Mouse (Mus musculus) cerebellum, postnatal 10 days (tissue): ENCODE measurements at regions not wholly inside any gene's neighbourhood (a gene's known extent, or its start where the extent isn't known, plus 50 kb on each side); places are given as distances from the start of the nearest gene placed in this dataset.

Experiments
- DNase-seq, 2 experiments: peaks; one replicate each; pipeline ENCODE4 v3.0.0; 2021; ENCODE audit warnings: mixed read lengths in 2 of 2

DNA sequence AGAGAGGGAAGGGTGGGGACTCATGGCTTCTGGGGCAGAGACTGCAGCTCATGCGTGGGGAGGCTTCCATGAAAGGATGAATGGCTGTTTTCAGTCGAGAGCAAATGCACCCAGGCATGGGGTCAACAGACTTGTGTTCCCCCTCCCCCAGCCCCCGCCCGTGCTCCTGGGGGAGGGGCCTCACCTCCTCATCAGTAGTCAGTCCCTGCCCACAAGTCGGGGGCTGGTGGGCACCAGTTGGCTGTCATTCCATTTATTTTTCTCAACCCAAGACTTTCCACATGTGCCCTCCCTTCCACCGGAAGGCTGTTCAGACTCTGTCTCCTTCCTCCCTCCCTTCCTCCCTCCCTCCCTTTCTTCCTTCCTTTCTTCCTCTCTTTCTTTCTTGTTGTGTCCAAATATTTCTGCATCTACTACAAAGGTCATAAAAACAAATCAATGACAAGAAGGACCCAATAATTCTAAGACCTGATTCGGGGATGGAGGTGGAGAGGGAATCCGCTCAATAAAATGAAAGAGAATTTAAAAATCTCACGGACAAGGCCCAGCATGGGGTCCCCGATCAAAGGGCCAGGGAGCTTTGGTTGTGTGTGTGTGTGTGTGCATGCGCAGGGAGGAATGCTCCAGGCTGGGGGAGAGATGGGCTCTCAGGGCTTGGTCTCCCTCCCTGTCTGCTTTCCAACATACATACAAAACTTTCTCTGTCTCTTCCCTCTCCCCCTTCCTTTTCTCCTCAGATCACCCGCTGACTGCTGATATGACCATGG lies 57.7 kb downstream of the Rpl14 start:
- no peak for DNase-seq

- peak in 1 of 2 experiments; percentile 19 for DNase-seq
Observed at GRCm38 (mm10) chr9:120629609-120630008, 58.4 kb downstream of the Rpl14 start.

DNA sequence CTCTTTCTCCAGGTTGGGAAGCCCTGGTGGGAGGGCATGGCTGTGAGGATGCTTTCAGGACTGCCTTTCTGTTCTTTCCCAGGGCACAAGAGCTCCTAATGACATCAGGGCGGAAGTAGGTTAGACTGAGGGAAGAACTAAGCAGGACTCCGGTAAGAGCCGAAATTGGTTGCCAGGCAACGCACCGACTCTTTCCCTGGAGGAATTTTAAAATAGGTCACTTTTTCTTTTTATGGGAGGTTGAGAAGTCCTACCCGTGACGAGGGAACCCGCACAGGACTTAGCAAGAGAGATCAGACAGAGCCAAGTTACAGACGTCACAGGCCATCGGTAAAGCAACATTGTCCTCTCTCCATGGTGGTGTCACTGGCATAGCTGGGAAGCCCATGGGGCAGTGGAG lies 61.6 kb downstream of the Rpl14 start:
- no peak for DNase-seq

DNA sequence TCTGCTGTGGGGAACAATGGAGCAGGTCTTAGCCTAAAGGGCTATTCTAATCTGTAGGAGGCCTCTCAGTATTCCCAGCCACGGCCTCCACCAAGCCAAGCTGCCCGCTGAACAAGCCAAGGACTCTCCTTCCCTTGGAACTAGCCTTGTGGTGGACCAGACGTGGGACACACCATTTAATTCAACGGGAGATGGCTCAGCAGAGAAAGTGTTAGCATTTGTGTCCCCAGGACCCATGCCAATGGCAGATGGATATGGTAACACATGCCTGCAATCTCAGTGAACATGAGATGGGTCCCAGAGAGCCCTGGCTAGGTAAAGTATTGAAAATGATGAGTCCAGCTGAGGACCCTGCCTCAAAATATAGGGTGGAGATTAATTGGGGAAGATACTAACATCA lies 71.4 kb downstream of the Rpl14 start:
- peak; percentile 66 to 70 for DNase-seq

GRCm38 (mm10) chr9:120643371-120643770 lies 72.1 kb downstream of the Rpl14 start:
- DNase-seq = no peak

- DNase-seq = no peak
Observed at GRCm38 (mm10) chr9:120645776-120646175, 74.5 kb downstream of the Rpl14 start.

DNA sequence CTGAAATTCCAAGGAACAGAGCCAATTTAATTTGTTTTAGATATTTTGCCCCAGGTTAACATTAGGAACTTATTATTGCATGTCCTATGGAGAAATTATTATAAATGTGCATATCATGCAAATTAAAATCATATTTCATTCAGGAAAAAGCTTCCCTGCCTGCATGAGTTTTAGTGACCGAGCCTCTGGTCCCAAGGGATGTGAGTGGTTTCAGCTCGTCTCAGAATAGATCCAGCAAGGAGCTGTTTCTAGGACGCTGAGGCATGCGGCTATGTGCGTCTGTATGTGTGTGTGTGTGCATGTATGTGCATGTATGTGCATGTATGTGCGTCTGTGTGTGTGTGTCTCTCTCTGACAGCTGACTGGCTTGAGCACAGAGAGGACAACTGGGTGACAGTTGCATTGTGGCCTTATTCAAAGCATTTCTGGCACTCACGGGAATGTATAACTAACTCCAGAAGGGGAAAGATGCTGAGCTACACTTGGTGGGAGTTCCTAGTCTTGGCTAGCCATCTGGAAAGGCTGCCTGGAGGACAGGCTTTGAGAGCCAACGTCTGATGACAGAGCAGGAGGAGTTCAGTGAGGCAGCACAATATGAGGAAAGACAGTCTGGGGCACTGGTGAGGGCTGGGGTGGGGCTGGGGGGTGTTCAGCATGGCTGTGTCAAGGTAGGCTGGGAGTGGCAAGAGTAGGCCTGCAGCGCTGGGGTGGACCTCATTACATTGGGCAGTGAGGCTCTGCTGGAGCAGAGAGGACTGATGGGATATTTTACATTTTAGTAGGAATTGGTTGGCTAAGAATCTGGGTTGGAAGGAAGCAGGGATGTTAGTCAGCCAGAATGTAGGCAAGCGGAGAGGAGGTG lies 75.8 kb downstream of the Rpl14 start:
- DNase-seq = peak; percentile 69 to 76

DNA sequence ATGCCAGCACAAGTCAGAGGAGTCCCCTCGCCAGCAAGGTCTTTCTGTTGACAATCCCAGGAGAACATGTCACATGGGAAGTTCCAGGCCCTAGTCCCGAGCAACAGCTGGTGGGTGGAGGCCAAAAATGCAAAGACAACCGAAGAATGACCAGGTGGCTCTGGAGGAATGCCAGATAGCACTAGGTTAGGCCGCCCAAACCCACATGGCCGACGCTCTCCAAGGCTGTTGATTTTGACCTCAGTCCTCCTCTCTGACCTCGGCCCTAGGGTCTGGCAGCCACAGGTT lies 76.4 kb downstream of the Rpl14 start:
- peak; percentile 72 to 73 for DNase-seq

DNA sequence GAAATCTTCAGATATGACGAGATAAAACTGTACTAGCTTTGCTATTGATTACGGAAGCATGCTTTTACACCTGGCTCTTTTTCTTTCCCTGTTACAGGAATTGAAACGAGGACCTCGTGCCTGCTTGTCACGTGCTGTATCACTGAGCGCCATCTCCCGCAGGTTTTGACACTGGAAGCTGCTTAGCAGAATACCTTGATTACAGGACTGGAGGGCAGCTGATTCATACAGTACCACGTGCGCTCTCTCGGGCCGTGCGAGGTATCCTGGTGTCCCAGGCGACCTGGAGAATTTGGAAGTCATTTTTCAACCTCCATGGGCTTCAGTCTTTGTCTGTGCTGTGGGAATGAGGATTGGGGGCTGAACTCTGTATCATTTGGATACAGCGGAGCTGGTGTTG lies 81.5 kb downstream of the Rpl14 start:
- DNase-seq = no peak

DNA sequence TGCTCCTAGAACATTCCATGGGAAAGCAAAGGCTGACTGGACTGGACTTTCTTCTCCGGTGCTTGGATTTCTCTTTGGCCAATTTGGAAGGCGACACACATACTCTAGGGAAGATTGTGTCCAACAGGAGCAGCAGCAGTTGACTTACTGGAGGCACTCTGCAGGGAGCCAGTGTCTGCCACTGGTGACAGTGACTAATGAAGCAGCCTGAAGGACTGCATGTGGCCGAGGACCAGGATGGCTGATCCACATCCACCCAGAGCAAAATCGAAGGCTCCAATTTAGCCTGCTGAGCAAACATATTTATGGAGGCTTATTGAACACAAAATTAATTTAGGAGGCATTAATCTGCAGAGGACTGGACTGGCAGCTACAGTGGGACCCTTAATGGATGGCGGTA lies 81.9 kb downstream of the Rpl14 start:
- peak in 1 of 2 experiments; percentile 36 for DNase-seq

- DNase-seq = no peak
Observed at GRCm38 (mm10) chr9:120654736-120655135, 83.5 kb downstream of the Rpl14 start.

GRCm38 (mm10) chr9:120656976-120657375 lies 85.7 kb downstream of the Rpl14 start:
- peak; percentile 57 to 65 for DNase-seq

DNA sequence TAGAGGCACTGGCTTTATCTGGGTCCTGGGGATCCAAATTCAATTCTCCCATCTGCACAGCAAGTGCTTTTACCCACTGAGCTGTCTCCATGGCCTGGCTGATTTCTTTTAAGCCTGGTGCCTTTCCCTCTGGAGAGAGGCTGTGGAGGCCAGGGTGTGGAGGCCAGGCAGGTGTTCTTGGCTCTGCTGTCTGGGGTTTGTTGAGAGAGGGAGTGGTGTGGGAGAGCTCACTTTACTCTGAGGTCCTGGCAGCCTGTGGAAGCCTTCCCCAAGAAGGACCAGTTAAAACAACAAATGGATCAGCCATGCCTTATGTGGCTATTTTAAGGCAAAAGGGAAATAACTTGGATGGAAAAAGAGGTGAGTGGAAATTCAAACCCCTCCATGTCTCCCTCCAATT lies 86.5 kb downstream of the Rpl14 start:
- DNase-seq = no peak

DNA sequence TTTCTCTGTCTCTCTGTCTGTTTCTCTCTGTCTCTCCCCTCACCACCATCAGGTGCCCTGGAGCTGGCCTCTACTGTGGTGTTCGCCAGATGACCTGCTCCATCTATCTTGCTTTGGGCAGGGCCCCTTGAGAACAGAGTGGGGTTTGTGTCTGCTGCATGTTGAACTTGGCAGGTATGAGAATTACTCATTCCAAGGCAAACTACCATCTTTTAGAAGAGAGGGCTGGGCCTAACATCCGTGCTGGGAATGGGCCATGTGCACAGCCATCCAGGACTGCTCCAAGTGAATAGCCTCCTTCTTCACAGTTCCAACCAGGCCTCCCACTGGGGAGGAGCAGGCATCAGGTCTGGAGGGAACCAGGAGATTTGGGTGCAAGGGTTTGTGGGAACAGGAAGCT lies 87.3 kb downstream of the Rpl14 start:
- no peak for DNase-seq

- DNase-seq = no peak
Observed at GRCm38 (mm10) chr9:120661226-120661625, 90.0 kb downstream of the Rpl14 start.

DNA sequence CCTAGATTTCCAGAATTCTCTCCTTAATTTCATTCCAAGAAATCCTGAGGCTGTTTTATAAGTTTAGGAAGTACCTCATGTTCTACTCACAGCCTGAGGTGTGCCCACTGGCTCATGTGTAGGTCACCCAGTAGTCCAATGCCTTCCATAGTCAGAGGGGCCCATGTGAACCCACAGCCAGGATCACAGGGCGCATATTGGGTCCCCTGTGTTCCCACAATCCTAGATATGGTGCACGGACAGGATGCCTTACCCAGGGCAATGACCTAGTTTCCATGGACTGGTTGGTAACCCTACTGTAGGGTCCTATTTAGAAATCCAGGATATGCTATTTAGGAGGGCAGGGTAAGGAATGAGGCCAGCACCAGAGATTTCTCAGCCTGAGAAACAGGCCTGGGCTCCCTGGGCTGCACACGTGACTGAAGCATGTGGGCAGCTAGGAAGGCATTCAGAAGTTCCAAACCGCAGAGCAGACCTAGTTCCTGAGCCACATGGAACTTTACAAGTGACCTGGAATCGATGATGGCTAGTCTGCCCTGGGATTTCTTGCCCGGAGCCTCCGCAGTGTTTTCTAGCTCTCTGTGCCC lies 90.5 kb downstream of the Rpl14 start:
- DNase-seq = no peak

DNA sequence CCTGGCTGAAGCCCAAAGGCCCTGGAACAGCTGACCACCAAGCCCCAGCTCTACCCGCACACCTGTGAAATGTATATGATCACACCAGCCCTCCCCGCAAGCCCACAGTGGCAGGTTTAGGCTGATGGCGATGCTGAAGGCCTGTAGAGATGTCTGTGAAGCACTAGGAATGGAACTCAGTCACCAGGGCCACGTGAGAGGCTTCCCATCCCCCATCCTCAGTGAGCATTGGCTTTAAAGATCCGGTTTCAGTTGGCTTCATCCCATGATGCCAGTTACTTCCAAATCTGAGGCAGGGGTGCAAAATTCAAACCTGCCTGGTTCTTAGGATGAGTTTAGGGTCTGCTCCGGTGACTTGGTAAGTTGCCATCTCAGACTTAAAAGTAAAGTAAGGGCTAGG lies 91.9 kb downstream of the Rpl14 start:
- no peak for DNase-seq

GRCm38 (mm10) chr9:120664086-120664485 lies 92.8 kb downstream of the Rpl14 start:
- DNase-seq = no peak

GRCm38 (mm10) chr9:120672452-120672851 lies 101.2 kb downstream of the Rpl14 start:
- DNase-seq = no peak

- DNase-seq = no peak
Observed at GRCm38 (mm10) chr9:120674855-120675254, 103.6 kb downstream of the Rpl14 start.

DNA sequence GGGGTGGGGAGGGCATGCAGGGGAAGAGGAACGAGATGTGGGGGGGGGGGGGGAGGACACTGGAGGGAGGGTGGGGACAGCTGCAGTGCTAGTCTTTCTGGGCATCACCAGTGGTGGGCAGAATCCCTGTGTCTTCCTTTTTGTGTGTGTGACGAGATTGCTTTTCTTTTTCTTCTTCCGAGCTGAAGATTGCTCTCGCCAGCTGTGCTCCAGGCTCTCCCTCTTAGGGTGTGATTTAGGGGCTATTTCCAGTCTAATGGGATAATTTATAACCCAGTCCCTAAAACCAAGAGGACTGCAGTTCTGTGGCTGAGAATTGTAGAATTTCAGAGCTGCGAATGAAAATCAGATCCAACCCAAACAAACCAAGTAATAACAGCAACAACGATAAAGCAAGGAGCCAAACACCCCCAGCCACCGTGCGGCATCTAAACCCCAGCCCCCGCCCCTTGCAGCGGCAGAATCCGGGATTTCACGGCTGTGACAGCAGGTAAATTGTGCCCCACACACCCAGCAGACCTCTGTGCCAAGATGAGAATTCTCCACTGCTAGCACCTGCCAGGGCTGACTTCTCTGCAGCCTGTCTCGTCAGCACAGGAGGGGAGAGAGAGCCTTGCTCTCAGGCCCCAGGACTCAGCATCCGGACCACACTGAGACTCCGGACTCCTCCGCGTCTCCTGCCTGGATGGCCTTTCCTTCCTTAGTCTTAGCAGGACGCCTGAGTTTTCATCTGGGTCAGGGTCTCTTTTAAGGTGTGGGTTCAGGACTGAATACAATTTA lies 104.3 kb downstream of the Rpl14 start:
- peak; percentile 35 for DNase-seq

DNA sequence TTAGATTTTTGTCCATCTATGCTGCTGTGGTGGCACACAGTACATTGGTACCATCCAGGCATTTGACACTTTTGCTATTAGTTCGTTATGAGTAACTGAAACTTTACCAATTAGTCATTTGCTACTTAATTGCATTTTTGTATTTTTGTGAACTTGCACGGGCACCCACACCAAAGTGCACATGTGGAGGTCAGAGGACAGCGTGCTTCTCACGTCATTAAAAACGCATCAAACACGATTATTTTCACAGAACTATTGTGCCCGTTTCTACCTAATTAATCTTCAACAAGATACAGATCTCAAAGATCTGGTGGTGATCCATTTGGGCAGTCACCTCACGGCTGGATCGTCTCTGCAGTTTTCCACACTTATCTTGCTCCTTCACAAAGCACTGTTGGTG lies 105.1 kb downstream of the Rpl14 start:
- no peak for DNase-seq

DNA sequence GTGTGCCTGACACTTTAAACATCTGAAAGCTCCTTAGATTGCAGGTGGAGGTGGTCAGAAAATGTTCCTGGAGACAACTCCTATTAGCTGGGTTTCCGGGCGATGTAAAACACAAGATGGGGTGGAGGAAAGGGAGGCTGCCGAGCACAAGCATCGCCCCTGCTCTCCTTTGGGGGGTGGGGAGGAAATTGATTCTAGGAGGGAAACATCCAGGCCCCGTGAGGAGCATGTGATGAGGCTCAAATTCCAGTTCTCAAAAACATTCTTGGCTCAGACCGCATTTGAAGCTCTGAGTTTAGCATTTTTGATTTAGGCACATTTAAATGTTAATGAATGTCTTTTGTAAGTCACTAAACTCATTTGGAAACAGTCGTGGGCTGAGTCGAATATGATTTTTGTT lies 105.5 kb downstream of the Rpl14 start:
- no peak for DNase-seq
